Mouse (Mus musculus): ENCODE data around the gene Pnmal2.

- TF ChIP-seq CTCF (IDR thresholded peaks at IDR 0.05; ENCODE audit: borderline replicate concordance, insufficient read depth, low read length) (peak; percentile 96), POLR2A (IDR thresholded peaks at IDR 0.05; ENCODE audit: low read depth, low read length) (no peak)
Measured at GRCm38 (mm10) chr7:16949908-16950841, 5.7 kb downstream of the Pnmal2 start.
